Mouse (Mus musculus) C2C12 (cell line): ENCODE data around the gene Afmid. TPM values are rescaled to one million over a fixed set of nuclear protein-coding genes. Genes with fewer than 3 reads are reported as not detected.
A peak's percentile ranks its signal among the peaks of the same experiment; 100 is the strongest.

Experiments used
- H3K27me3 ChIP-seq: one replicate; pipeline ENCODE4 v1.6.1; 2011; ENCODE audit not compliant: control insufficient read depth, insufficient read depth, insufficient read length
- H3K36me3 ChIP-seq: one replicate; pipeline ENCODE4 v1.6.1; 2011; ENCODE audit not compliant: control insufficient read depth, insufficient read depth
- H3K4me3 ChIP-seq: one replicate; pipeline ENCODE4 v1.5.1; 2011; ENCODE audit warnings: mild to moderate bottlenecking, control low read depth; ENCODE audit not compliant: poor library complexity, insufficient read depth, severe bottlenecking
- H3K79me2 ChIP-seq: one replicate; pipeline ENCODE4 v1.6.1; 2011; ENCODE audit not compliant: control insufficient read depth, insufficient read depth
- H3K79me3 ChIP-seq: one replicate; pipeline ENCODE4 v1.6.1; 2011; ENCODE audit warnings: low read depth, control low read depth
- H3ac ChIP-seq: one replicate; pipeline ENCODE3; 2011; ENCODE audit warnings: low read depth; ENCODE audit not compliant: control insufficient read depth, insufficient read length
- CEBPB ChIP-seq: IDR thresholded peaks from one replicate; pipeline ENCODE4 v1.6.1; 2011; ENCODE audit warnings: low read depth, mild to moderate bottlenecking, control low read depth, moderate library complexity
- CTCF ChIP-seq: IDR thresholded peaks from one replicate; pipeline ENCODE4 v1.5.1; 2011; ENCODE audit not compliant: control insufficient read depth, insufficient read depth, insufficient read length
- FOSL1 ChIP-seq: IDR thresholded peaks from one replicate; pipeline ENCODE4 v1.8.0; 2011; ENCODE audit warnings: mild to moderate bottlenecking, low read length; ENCODE audit not compliant: poor library complexity, insufficient read depth, severe bottlenecking
- MAX ChIP-seq: IDR thresholded peaks from one replicate; pipeline ENCODE4 v1.6.1; 2011; ENCODE audit warnings: mild to moderate bottlenecking, control low read depth
- MYOD1 ChIP-seq: IDR thresholded peaks from one replicate; pipeline ENCODE4 v1.6.1; 2011; ENCODE audit warnings: low read depth; ENCODE audit not compliant: control insufficient read depth, insufficient read length
- MYOG ChIP-seq: IDR thresholded peaks from one replicate; pipeline ENCODE4 v1.6.1; 2011; ENCODE audit not compliant: control insufficient read depth, insufficient read length; ENCODE audit errors: extremely low read depth
- USF1 ChIP-seq: IDR thresholded peaks from one replicate; pipeline ENCODE4 v1.6.1; 2011; ENCODE audit warnings: low read depth, mild to moderate bottlenecking, control low read depth, moderate library complexity
- polyA plus RNA-seq: library from polyadenylated mRNA; unstranded; fragments of >200 nt; fragmentation: generic; extraction: Trizol; gene quantifications from one replicate; pipeline ENCODE4 v1.2.1, GENCODE M21; 2012; ENCODE audit warnings: missing spikeins

Afmid gene
- polyA plus RNA-seq, 1 experiment = 3.2 TPM

GRCm38 (mm10) chr11:117872861-117873608 is 47.3 kb downstream of the Afmid start, which contains the start of gene Tha1:
TSS of gene Tha1 (minus strand) at chr11:117873481.
- Histone ChIP-seq H3K4me3 (peak within 1 kb of the TSS; percentile 54), H3K27me3 (no peaks in the 10 kb centered on the region)
- TF ChIP-seq CTCF (no peak), MAX (peak; percentile 21), CEBPB (no peak), MYOG (no peak)

GRCm38 (mm10) chr11:117874419-117874818 is 48.7 kb downstream of the Afmid start:
- Histone ChIP-seq H3K79me2 (no peaks in the 10 kb centered on the region), H3K27me3 (no peaks in the 10 kb centered on the region), H3K4me3 (no peak overlapping the region), H3K36me3 (no peaks in the 10 kb centered on the region), H3K79me3 (no peaks in the 10 kb centered on the region), H3ac (no peak overlapping the region)
- no peak for TF ChIP-seq MYOG
- TF ChIP-seq CEBPB = no peak
- TF ChIP-seq CTCF = no peak
- no peak for TF ChIP-seq USF1
- TF ChIP-seq FOSL1 = no peak
- no peak for TF ChIP-seq MYOD1
- no peak for TF ChIP-seq MAX

More at GRCm38 (mm10) chr11:117872861-117873608, 47.3 kb downstream of the Afmid start, which contains the start of gene Tha1:
- Histone ChIP-seq H3ac (peak within 1 kb of the TSS; percentile 58), H3K79me2 (no peaks in the 10 kb centered on the region), H3K36me3 (no peaks in the 10 kb centered on the region), H3K79me3 (no peaks in the 10 kb centered on the region)

GRCm38 (mm10) chr11:117875681-117876080 is 50.0 kb downstream of the Afmid start:
- Histone ChIP-seq H3K36me3 (no peaks in the 10 kb centered on the region), H3ac (no peak overlapping the region), H3K4me3 (no peak overlapping the region), H3K79me3 (no peaks in the 10 kb centered on the region), H3K79me2 (no peaks in the 10 kb centered on the region), H3K27me3 (no peaks in the 10 kb centered on the region)
- TF ChIP-seq MAX = no peak
- TF ChIP-seq MYOD1 = no peak
- no peak for TF ChIP-seq CTCF
- no peak for TF ChIP-seq USF1
- TF ChIP-seq FOSL1 = no peak

GRCm38 (mm10) chr11:117877917-117878745 is 52.4 kb downstream of the Afmid start:
- Histone ChIP-seq H3ac (no peak overlapping the region), H3K4me3 (no peak overlapping the region)

GRCm38 (mm10) chr11:117878892-117879291 is 53.2 kb downstream of the Afmid start:
- no peak overlapping the region for H3ac ChIP-seq
- no peak overlapping the region for H3K4me3 ChIP-seq
- no peaks in the 10 kb centered on the region for H3K36me3 ChIP-seq
- TF ChIP-seq MYOG (no peak), FOSL1 (no peak), CTCF (no peak), MYOD1 (no peak), MAX (no peak), USF1 (no peak)
- H3K79me2 ChIP-seq = no peaks in the 10 kb centered on the region
- H3K27me3 ChIP-seq = no peaks in the 10 kb centered on the region
- no peaks in the 10 kb centered on the region for H3K79me3 ChIP-seq

More at GRCm38 (mm10) chr11:117877917-117878745, 52.4 kb downstream of the Afmid start:
- Histone ChIP-seq H3K79me2 (no peaks in the 10 kb centered on the region), H3K27me3 (no peaks in the 10 kb centered on the region), H3K79me3 (no peaks in the 10 kb centered on the region), H3K36me3 (no peaks in the 10 kb centered on the region)
- TF ChIP-seq MYOG (no peak), MYOD1 (no peak), USF1 (no peak), CTCF (no peak), FOSL1 (no peak), MAX (no peak), CEBPB (no peak)
